Mouse (Mus musculus): ENCODE results near the gene Borcs6.

DNA sequence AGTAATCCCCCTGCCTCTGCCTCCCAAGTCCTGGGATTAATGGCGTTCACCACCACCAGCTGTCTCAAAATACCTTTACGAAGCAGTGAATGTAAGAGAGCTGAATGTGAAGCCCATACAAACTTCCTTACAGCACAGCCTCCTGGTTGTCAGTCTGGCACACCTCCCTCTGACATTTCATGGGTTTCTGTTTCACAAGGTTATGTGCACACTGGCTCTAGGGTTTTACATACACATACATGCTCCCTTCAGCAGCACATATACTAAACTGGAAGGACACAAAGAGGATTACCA is 15.2 kb downstream of the Borcs6 start:
- TF ChIP-seq CTCF (IDR thresholded peaks at IDR 0.05; ENCODE audit: control insufficient read depth, insufficient read depth, insufficient replicate concordance, low read depth, low read length) (no peak), POLR2A (IDR thresholded peaks at IDR 0.05; ENCODE audit: control insufficient read depth, low read depth, low read length) (no peak)
